Mouse (Mus musculus) MEL (cell line): ENCODE measurements around the gene Meaf6.

Experiments
- BHLHE40 ChIP-seq: IDR thresholded peaks from 2 replicates; pipeline ENCODE4 v1.6.1; 2012; ENCODE audit warnings: low read depth, mild to moderate bottlenecking, inconsistent platforms, low read length, improper control_type of control experiment, borderline replicate concordance
- CHD1 ChIP-seq: IDR thresholded peaks from 2 replicates; pipeline ENCODE4 v1.6.1; 2012; ENCODE audit warnings: low read depth, mild to moderate bottlenecking, inconsistent platforms, low read length, improper control_type of control experiment
- CTCF ChIP-seq, 3 experiments: IDR thresholded peaks in 2 of 3; conservative IDR thresholded peaks in 1 of 3; 2 replicates each; pipeline ENCODE4 v1.5.1; 2011 to 2012; ENCODE audit warnings: low read length in 3 of 3, low read depth in 2 of 3, mild to moderate bottlenecking in 2 of 3, improper control_type of control experiment in 1 of 3, inconsistent platforms in 1 of 3, mixed read lengths in 1 of 3, moderate library complexity in 1 of 3; ENCODE audit not compliant: control insufficient read depth in 1 of 3, insufficient read depth in 1 of 3, poor library complexity in 1 of 3, severe bottlenecking in 1 of 3
- EP300 ChIP-seq, 2 experiments: IDR thresholded peaks; 2 replicates each; pipeline ENCODE4 v1.6.1; 2011; ENCODE audit warnings: improper control_type of control experiment in 2 of 2, low read length in 2 of 2, low read depth in 1 of 2, mild to moderate bottlenecking in 1 of 2
- MAFK ChIP-seq: IDR thresholded peaks from 2 replicates; pipeline ENCODE4 v1.6.1; 2011; ENCODE audit warnings: low read depth, mild to moderate bottlenecking, low read length, improper control_type of control experiment, borderline replicate concordance
- MEF2A ChIP-seq: IDR thresholded peaks from 2 replicates; pipeline ENCODE4 v1.6.1; 2014; ENCODE audit warnings: low read depth, mild to moderate bottlenecking, inconsistent platforms, low read length, improper control_type of control experiment; ENCODE audit not compliant: poor library complexity, insufficient replicate concordance, severe bottlenecking; ENCODE audit errors: extremely low read depth
- MYB ChIP-seq: IDR thresholded peaks from 2 replicates; pipeline ENCODE4 v1.6.1; 2011; ENCODE audit warnings: mild to moderate bottlenecking, low read depth, low read length, improper control_type of control experiment
- POLR2A ChIP-seq, 2 experiments: IDR thresholded peaks; 2 replicates each; pipeline ENCODE4 v1.6.1; 2011 to 2012; ENCODE audit warnings: low read length in 2 of 2, mild to moderate bottlenecking in 2 of 2, control low read depth in 1 of 2, improper control_type of control experiment in 1 of 2, low read depth in 1 of 2, moderate library complexity in 1 of 2; ENCODE audit not compliant: control insufficient read depth in 1 of 2, insufficient read depth in 1 of 2, poor library complexity in 1 of 2
- SMC3 ChIP-seq: IDR thresholded peaks from 2 replicates; pipeline ENCODE4 v1.6.1; 2011; ENCODE audit warnings: low read depth, low read length, improper control_type of control experiment

- TF ChIP-seq EP300 (IDR thresholded peaks at IDR 0.05; ENCODE audit: low read depth in 1 of 2, low read length in 2 of 2) (no peak), CHD1 (no peak), POLR2A (IDR thresholded peaks at IDR 0.05; ENCODE audit: control insufficient read depth in 1 of 2, insufficient read depth in 1 of 2, low read depth in 1 of 2, low read length in 2 of 2, poor library complexity in 1 of 2) (no peak), MEF2A (no peak), MAFK (no peak), CTCF (IDR thresholded peaks at IDR 0.05 in 2 of 3, conservative IDR thresholded peaks at IDR 0.05 in 1 of 3; ENCODE audit: control insufficient read depth in 1 of 3, insufficient read depth in 1 of 3, low read depth in 2 of 3, low read length in 3 of 3, poor library complexity in 1 of 3, severe bottlenecking in 1 of 3) (no peak), MYB (no peak), BHLHE40 (no peak), SMC3 (no peak)
Measured at GRCm38 (mm10) chr4:125144211-125144610, 59.3 kb downstream of the Meaf6 start.
